Mouse (Mus musculus) MEL (cell line): Measurements from ENCODE around the gene Cers5. TPM values are rescaled to one million over a fixed set of nuclear protein-coding genes. Genes with fewer than 3 reads are reported as not detected.

ENCODE experiments used
- DNase-seq: peaks from one replicate; pipeline ENCODE4 v3.0.0; 2011; ENCODE audit warnings: low read depth, low spot score
- H3K27ac ChIP-seq: 2 replicates; pipeline ENCODE4 v1.5.1; 2012; ENCODE audit warnings: low read depth, mild to moderate bottlenecking, control low read depth, low read length, moderate library complexity; ENCODE audit not compliant: control insufficient read depth
- H3K27me3 ChIP-seq, 2 experiments: fragments of 150-350 bp in 1 of 2; sonication (generic) in 1 of 2; 2 replicates each; pipeline ENCODE4 v1.6.1; 2012; ENCODE audit warnings: low read length in 2 of 2, mild to moderate bottlenecking in 2 of 2, improper control_type of control experiment in 1 of 2, moderate library complexity in 1 of 2; ENCODE audit not compliant: insufficient read depth in 2 of 2, control insufficient read depth in 1 of 2
- H3K36me3 ChIP-seq, 2 experiments: 2 replicates each; pipeline ENCODE4 v1.6.1; 2012 to 2014; ENCODE audit warnings: low read length in 2 of 2, improper control_type of control experiment in 1 of 2, inconsistent platforms in 1 of 2, mild to moderate bottlenecking in 1 of 2; ENCODE audit not compliant: insufficient read depth in 2 of 2, control insufficient read depth in 1 of 2
- H3K4me1 ChIP-seq, 2 experiments: fragments of 150-350 bp in 1 of 2; sonication (generic) in 1 of 2; 2 replicates each; pipeline ENCODE4 v1.6.1; 2012; ENCODE audit warnings: low read length in 2 of 2, improper control_type of control experiment in 1 of 2, mild to moderate bottlenecking in 1 of 2; ENCODE audit not compliant: insufficient read depth in 2 of 2, control insufficient read depth in 1 of 2
- H3K4me3 ChIP-seq, 2 experiments: fragments of 150-350 bp in 1 of 2; sonication (generic) in 1 of 2; 2 replicates each; pipeline ENCODE4 v1.5.1; 2012; ENCODE audit warnings: low read depth in 2 of 2, low read length in 2 of 2, mild to moderate bottlenecking in 2 of 2, moderate library complexity in 2 of 2, control low read depth in 1 of 2, improper control_type of control experiment in 1 of 2; ENCODE audit not compliant: control insufficient read depth in 1 of 2, insufficient read depth in 1 of 2
- H3K79me2 ChIP-seq: 2 replicates; pipeline ENCODE4 v1.6.1; 2012; ENCODE audit warnings: mild to moderate bottlenecking, low read length, moderate library complexity; ENCODE audit not compliant: control insufficient read depth, poor library complexity, insufficient read depth
- H3K9ac ChIP-seq: 2 replicates; pipeline ENCODE4 v1.6.1; 2012; ENCODE audit warnings: low read depth, mild to moderate bottlenecking, control low read depth, low read length, moderate library complexity; ENCODE audit not compliant: control insufficient read depth, poor library complexity, severe bottlenecking
- H3K9me3 ChIP-seq: fragments of 150-350 bp; sonication (generic); replicated peaks from 2 replicates; pipeline ENCODE4 v1.6.1; 2012; ENCODE audit warnings: mild to moderate bottlenecking, low read length, improper control_type of control experiment, moderate library complexity; ENCODE audit not compliant: insufficient read depth
- BHLHE40 ChIP-seq: IDR thresholded peaks from 2 replicates; pipeline ENCODE4 v1.6.1; 2012; ENCODE audit warnings: low read depth, mild to moderate bottlenecking, inconsistent platforms, low read length, improper control_type of control experiment, borderline replicate concordance
- CHD1 ChIP-seq: IDR thresholded peaks from 2 replicates; pipeline ENCODE4 v1.6.1; 2012; ENCODE audit warnings: low read depth, mild to moderate bottlenecking, inconsistent platforms, low read length, improper control_type of control experiment
- CTCF ChIP-seq, 3 experiments: IDR thresholded peaks in 2 of 3; conservative IDR thresholded peaks in 1 of 3; 2 replicates each; pipeline ENCODE4 v1.5.1; 2011 to 2012; ENCODE audit warnings: low read length in 3 of 3, low read depth in 2 of 3, mild to moderate bottlenecking in 2 of 3, improper control_type of control experiment in 1 of 3, inconsistent platforms in 1 of 3, mixed read lengths in 1 of 3, moderate library complexity in 1 of 3; ENCODE audit not compliant: control insufficient read depth in 1 of 3, insufficient read depth in 1 of 3, poor library complexity in 1 of 3, severe bottlenecking in 1 of 3
- E2F4 ChIP-seq: IDR thresholded peaks from 2 replicates; pipeline ENCODE4 v1.6.1; 2011; ENCODE audit warnings: low read depth, low read length, improper control_type of control experiment, borderline replicate concordance
- ELF1 ChIP-seq: IDR thresholded peaks from 2 replicates; pipeline ENCODE4 v1.6.1; 2014; ENCODE audit warnings: low read depth, mild to moderate bottlenecking, inconsistent platforms, low read length, improper control_type of control experiment, moderate library complexity
- EP300 ChIP-seq, 2 experiments: IDR thresholded peaks; 2 replicates each; pipeline ENCODE4 v1.6.1; 2011; ENCODE audit warnings: improper control_type of control experiment in 2 of 2, low read length in 2 of 2, low read depth in 1 of 2, mild to moderate bottlenecking in 1 of 2
- ETS1 ChIP-seq: IDR thresholded peaks from 2 replicates; pipeline ENCODE4 v1.6.1; 2012; ENCODE audit warnings: low read depth, mild to moderate bottlenecking, inconsistent platforms, low read length, improper control_type of control experiment, moderate library complexity
- GABPA ChIP-seq: IDR thresholded peaks from 2 replicates; pipeline ENCODE4 v1.6.1; 2012; ENCODE audit warnings: low read depth, mild to moderate bottlenecking, inconsistent platforms, low read length, improper control_type of control experiment, moderate library complexity
- JUND ChIP-seq: IDR thresholded peaks from 2 replicates; pipeline ENCODE4 v1.6.1; 2011; ENCODE audit warnings: low read depth, mild to moderate bottlenecking, improper control_type of control experiment, low read length
- MAFK ChIP-seq: IDR thresholded peaks from 2 replicates; pipeline ENCODE4 v1.6.1; 2011; ENCODE audit warnings: low read depth, mild to moderate bottlenecking, low read length, improper control_type of control experiment, borderline replicate concordance
- MAZ ChIP-seq: IDR thresholded peaks from 2 replicates; pipeline ENCODE4 v1.6.1; 2012; ENCODE audit warnings: low read depth, mild to moderate bottlenecking, inconsistent platforms, low read length, improper control_type of control experiment
- MEF2A ChIP-seq: IDR thresholded peaks from 2 replicates; pipeline ENCODE4 v1.6.1; 2014; ENCODE audit warnings: low read depth, mild to moderate bottlenecking, inconsistent platforms, low read length, improper control_type of control experiment; ENCODE audit not compliant: poor library complexity, insufficient replicate concordance, severe bottlenecking; ENCODE audit errors: extremely low read depth
- MXI1 ChIP-seq: IDR thresholded peaks from 2 replicates; pipeline ENCODE4 v1.6.1; 2011; ENCODE audit warnings: mild to moderate bottlenecking, low read depth, low read length, improper control_type of control experiment
- MYB ChIP-seq: IDR thresholded peaks from 2 replicates; pipeline ENCODE4 v1.6.1; 2011; ENCODE audit warnings: mild to moderate bottlenecking, low read depth, low read length, improper control_type of control experiment
- MYC ChIP-seq: IDR thresholded peaks from 2 replicates; pipeline ENCODE4 v1.6.1; 2011; ENCODE audit warnings: low read depth, mild to moderate bottlenecking, low read length, improper control_type of control experiment, moderate library complexity
- NELFE ChIP-seq: IDR thresholded peaks from 2 replicates; pipeline ENCODE4 v1.6.1; 2011; ENCODE audit warnings: low read depth, low read length, improper control_type of control experiment
- POLR2A ChIP-seq, 2 experiments: IDR thresholded peaks; 2 replicates each; pipeline ENCODE4 v1.6.1; 2011 to 2012; ENCODE audit warnings: low read length in 2 of 2, mild to moderate bottlenecking in 2 of 2, control low read depth in 1 of 2, improper control_type of control experiment in 1 of 2, low read depth in 1 of 2, moderate library complexity in 1 of 2; ENCODE audit not compliant: control insufficient read depth in 1 of 2, insufficient read depth in 1 of 2, poor library complexity in 1 of 2
- POLR2AphosphoS5 ChIP-seq: IDR thresholded peaks from 2 replicates; pipeline ENCODE4 v1.6.1; 2012; ENCODE audit warnings: low read depth, borderline replicate concordance, mild to moderate bottlenecking, inconsistent platforms, low read length, moderate library complexity, mixed read lengths
- RAD21 ChIP-seq: IDR thresholded peaks from 2 replicates; pipeline ENCODE4 v1.6.1; 2011; ENCODE audit warnings: mild to moderate bottlenecking, low read depth, low read length, improper control_type of control experiment
- RCOR1 ChIP-seq: IDR thresholded peaks from 2 replicates; pipeline ENCODE4 v1.6.1; 2012; ENCODE audit warnings: low read depth, mild to moderate bottlenecking, inconsistent platforms, low read length, improper control_type of control experiment
- SIN3A ChIP-seq: IDR thresholded peaks from 2 replicates; pipeline ENCODE4 v1.6.1; 2012; ENCODE audit warnings: low read length, improper control_type of control experiment, inconsistent platforms
- SMC3 ChIP-seq: IDR thresholded peaks from 2 replicates; pipeline ENCODE4 v1.6.1; 2011; ENCODE audit warnings: low read depth, low read length, improper control_type of control experiment
- TAL1 ChIP-seq: IDR thresholded peaks from 2 replicates; pipeline ENCODE4 v1.6.1; 2012; ENCODE audit warnings: mild to moderate bottlenecking, inconsistent platforms, low read length, moderate library complexity, mixed read lengths
- TBP ChIP-seq: IDR thresholded peaks from 2 replicates; pipeline ENCODE4 v1.8.0; 2011; ENCODE audit warnings: low read depth, low read length, improper control_type of control experiment
- UBTF ChIP-seq: IDR thresholded peaks from 2 replicates; pipeline ENCODE4 v1.6.1; 2012; ENCODE audit warnings: low read depth, mild to moderate bottlenecking, inconsistent platforms, low read length, improper control_type of control experiment, moderate library complexity, borderline replicate concordance; ENCODE audit not compliant: insufficient read depth
- USF1 ChIP-seq: IDR thresholded peaks from 2 replicates; pipeline ENCODE4 v1.6.1; 2014; ENCODE audit warnings: low read depth, mild to moderate bottlenecking, inconsistent platforms, low read length, improper control_type of control experiment, moderate library complexity
- ZC3H11A ChIP-seq: IDR thresholded peaks from 2 replicates; pipeline ENCODE4 v1.6.1; 2012; ENCODE audit warnings: low read depth, mild to moderate bottlenecking, inconsistent platforms, low read length, improper control_type of control experiment
- ZKSCAN1 ChIP-seq: IDR thresholded peaks from 2 replicates; pipeline ENCODE4 v1.6.1; 2012; ENCODE audit warnings: low read depth, mild to moderate bottlenecking, inconsistent platforms, low read length, improper control_type of control experiment, moderate library complexity
- ZMIZ1 ChIP-seq: IDR thresholded peaks from 2 replicates; pipeline ENCODE4 v1.6.1; 2012; ENCODE audit warnings: low read depth, mild to moderate bottlenecking, inconsistent platforms, low read length, improper control_type of control experiment, moderate library complexity
- ZNF384 ChIP-seq: IDR thresholded peaks from 2 replicates; pipeline ENCODE4 v1.6.1; 2012; ENCODE audit warnings: low read depth, mild to moderate bottlenecking, inconsistent platforms, low read length, improper control_type of control experiment
- polyA plus RNA-seq, 2 experiments: library from polyadenylated mRNA; stranded (reverse) in 1 of 2; unstranded in 1 of 2; fragments of >175 nt in 1 of 2; fragments of >200 nt in 1 of 2; gene quantifications; 2 replicates each; pipeline versions ENCODE4 v1.2.1 to v1.2.4; 2012; ENCODE audit warnings: low replicate concordance in 2 of 2, low read depth in 1 of 2; ENCODE audit not compliant: insufficient read length in 2 of 2, insufficient read depth in 1 of 2, missing spikeins in 1 of 2
- total RNA-seq: library from RNA; depleted of rRNA; stranded (reverse); fragments of 300-350 nt; gene quantifications from 2 replicates; pipeline ENCODE4 v1.2.3, GENCODE M21; 2012

The Cers5 gene
- total and polyA plus RNA-seq, 3 experiments: 21.8 to 43.5 TPM; not detected in 1

DNA sequence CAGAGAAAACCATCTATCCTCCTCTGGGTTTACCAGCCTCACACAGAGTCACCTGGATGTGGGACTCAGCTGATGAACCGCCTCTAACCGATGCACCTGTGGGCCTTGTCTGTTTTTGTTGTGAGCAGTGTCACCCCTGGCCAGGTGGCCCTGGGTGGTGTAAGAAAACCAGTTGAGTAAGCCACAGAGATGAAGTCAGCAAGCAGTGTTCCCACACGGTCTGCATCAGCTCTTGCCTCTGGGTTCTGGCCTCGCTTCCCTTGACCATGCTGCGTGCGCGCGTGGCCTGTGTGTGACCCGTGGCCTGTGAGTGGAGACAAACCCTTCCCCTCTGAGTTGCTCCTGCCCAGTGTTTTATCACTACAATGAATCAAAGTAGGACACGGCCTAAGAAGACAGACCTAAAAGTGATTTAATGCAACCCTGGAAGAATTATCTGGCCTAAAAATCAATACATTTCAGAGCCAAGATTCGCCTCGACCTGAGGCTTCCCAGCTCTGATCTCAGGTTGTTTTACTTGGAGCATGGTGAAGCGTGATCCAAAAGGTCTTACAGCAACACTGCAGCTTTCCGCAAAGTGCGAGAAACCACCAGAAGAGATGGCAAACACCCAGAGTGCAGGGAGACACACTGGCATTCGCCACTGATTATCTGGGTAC is 6.1 kb upstream of the Cers5 start:
- Histone ChIP-seq H3K9me3 (no peaks in the 10 kb centered on the region), H3K27me3 (no peaks in the 10 kb centered on the region), H3K9ac (no peak overlapping the region), H3K4me3 (no peak overlapping the region), H3K27ac (no peak overlapping the region), H3K4me1 (no peaks in the 10 kb centered on the region), H3K36me3 (no peaks in the 10 kb centered on the region), H3K79me2 (no peaks in the 10 kb centered on the region)
- TF ChIP-seq MYB (no peak), TAL1 (no peak), JUND (no peak), POLR2AphosphoS5 (no peak), TBP (no peak), MXI1 (no peak), ZKSCAN1 (no peak), ELF1 (no peak), EP300 (IDR thresholded peaks at IDR 0.05; ENCODE audit: low read depth in 1 of 2, low read length in 2 of 2) (no peak), RCOR1 (no peak), E2F4 (no peak), USF1 (no peak), ZNF384 (no peak), MEF2A (no peak)
- no peak for DNase-seq

DNA sequence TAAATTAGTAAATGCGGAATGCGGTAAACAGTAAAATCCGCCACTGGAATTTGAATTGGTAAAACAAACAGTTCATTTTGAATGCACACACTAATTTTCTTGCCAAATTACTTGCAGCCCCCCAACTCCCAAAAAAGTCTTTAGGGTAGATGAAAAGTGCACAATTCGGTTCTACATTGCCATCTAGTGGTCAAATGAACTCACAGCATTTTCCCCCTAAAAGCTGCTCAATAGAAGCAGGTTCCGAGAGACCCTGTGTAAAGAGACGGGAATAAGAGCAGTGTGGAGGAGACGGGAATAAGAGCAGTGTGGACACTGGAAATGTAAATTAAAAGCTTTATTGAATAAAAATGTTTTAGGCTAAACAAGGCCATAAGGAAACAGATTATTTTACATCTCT is 5.5 kb upstream of the Cers5 start:
- H3K4me3 ChIP-seq: no peak overlapping the region
- H3K79me2 ChIP-seq: no peaks in the 10 kb centered on the region
- no peaks in the 10 kb centered on the region for H3K9me3 ChIP-seq
- H3K27ac ChIP-seq: no peak overlapping the region
- peak; percentile 66 for DNase-seq
- no peak overlapping the region for H3K9ac ChIP-seq
- peaks cover 0 to under 1% of the 10 kb centered on the region in 2 experiments; a peak in 2 of 4 replicates for H3K4me1 ChIP-seq
- TF ChIP-seq GABPA (no peak), ZMIZ1 (no peak), UBTF (no peak), POLR2A (IDR thresholded peaks at IDR 0.05; ENCODE audit: control insufficient read depth in 1 of 2, insufficient read depth in 1 of 2, low read depth in 1 of 2, low read length in 2 of 2, poor library complexity in 1 of 2) (no peak), SIN3A (0 out of 2 replicates have a peak, but pooled peaks have one; percentile 20), CTCF (IDR thresholded peaks at IDR 0.05 in 2 of 3, conservative IDR thresholded peaks at IDR 0.05 in 1 of 3; ENCODE audit: control insufficient read depth in 1 of 3, insufficient read depth in 1 of 3, low read depth in 2 of 3, low read length in 3 of 3, poor library complexity in 1 of 3, severe bottlenecking in 1 of 3) (peak; percentile 50 to 100 (median 85)), MYC (no peak), MXI1 (no peak), ZC3H11A (peak; percentile 94), NELFE (no peak), ZKSCAN1 (no peak), E2F4 (no peak), RAD21 (no peak; the same call in none of the 2 replicates), CHD1 (no peak), MAFK (no peak), ETS1 (no peak), USF1 (no peak), MAZ (no peak), SMC3 (peak; percentile 92), BHLHE40 (peak; percentile 29; the same call in 1 of the 2 replicates), ELF1 (no peak)
- H3K36me3 ChIP-seq: peaks cover 0 to 1% of the 10 kb centered on the region in 2 experiments; a peak in 2 of 4 replicates
- H3K27me3 ChIP-seq: no peaks in the 10 kb centered on the region
